Mouse (Mus musculus) erythroblast, embryonic 14.5 days (primary cell): ENCODE measurements at regions not wholly inside any gene's neighbourhood (a gene's known extent, or its start where the extent isn't known, plus 50 kb on each side); places are given as distances from the start of the nearest gene placed in this dataset.

Experiments used
- H3K27me3 ChIP-seq: 2 replicates; pipeline ENCODE4 v1.6.1; 2012; ENCODE audit warnings: inconsistent platforms; ENCODE audit not compliant: control insufficient read depth
- H3K36me3 ChIP-seq: 2 replicates; pipeline ENCODE4 v1.6.1; 2012; ENCODE audit warnings: mild to moderate bottlenecking, inconsistent platforms; ENCODE audit not compliant: control insufficient read depth
- H3K4me1 ChIP-seq: 2 replicates; pipeline ENCODE4 v1.6.1; 2012; ENCODE audit warnings: inconsistent platforms; ENCODE audit not compliant: control insufficient read depth
- H3K4me3 ChIP-seq: replicated peaks from 2 replicates; pipeline ENCODE3; 2012; ENCODE audit warnings: moderate library complexity, mild to moderate bottlenecking, inconsistent platforms
- H3K9me3 ChIP-seq: 2 replicates; pipeline ENCODE4 v1.6.1; 2012; ENCODE audit warnings: low read length, inconsistent platforms, mixed read lengths; ENCODE audit not compliant: control insufficient read depth
- GATA1 ChIP-seq: IDR thresholded peaks from 2 replicates; pipeline ENCODE4 v1.6.1; 2012; ENCODE audit warnings: low read length, inconsistent platforms, mixed read lengths
- TAL1 ChIP-seq: IDR thresholded peaks from 3 replicates; pipeline ENCODE4 v1.6.1; 2012; ENCODE audit warnings: low read length, inconsistent platforms, mixed read lengths

DNA sequence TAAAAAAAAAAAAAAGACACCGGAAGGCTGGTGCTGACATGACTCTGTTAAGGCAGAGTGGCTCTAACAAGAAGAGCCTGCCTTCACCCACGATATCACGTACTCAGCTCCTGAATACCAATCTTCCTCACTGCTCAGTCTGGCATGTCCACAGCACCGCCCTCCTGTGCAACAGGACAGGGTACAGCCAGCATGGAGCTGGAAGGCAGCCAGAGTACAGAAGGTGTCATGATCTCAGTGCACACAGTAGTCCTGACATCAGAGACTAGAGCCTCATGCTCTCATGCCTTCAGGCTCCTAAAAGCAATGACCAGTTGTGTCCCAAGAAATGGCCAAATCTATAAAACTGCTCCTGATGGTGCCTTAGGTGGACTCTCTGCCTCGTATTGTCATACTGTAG lies 229.7 kb upstream of the Zdhhc25 start:
- TF ChIP-seq GATA1: no peak
- no peak for TF ChIP-seq TAL1

DNA sequence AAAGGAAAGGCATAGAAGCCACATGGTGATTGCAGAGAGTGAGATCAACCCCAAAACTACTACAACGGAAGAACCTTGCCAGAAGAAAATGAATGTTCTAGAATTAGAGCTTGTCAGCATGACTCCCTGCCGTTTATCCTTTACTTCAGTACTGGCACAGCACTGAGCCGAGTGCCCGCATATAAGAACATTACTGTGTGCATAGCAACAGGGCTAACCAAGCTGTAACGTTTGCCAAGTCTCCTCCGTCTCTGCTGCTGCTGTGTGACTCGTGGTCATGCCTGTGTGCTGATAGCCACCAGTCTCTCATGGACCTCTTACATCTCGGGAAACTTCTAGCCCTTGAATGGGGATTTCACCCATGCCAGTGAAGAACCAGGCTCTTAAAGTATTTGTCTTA lies 228.1 kb upstream of the Zdhhc25 start:
- no peak for TF ChIP-seq GATA1
- TF ChIP-seq TAL1: no peak
- peaks cover 46% of the 10 kb centered on the region for H3K9me3 ChIP-seq
- H3K27me3 ChIP-seq: no peaks in the 10 kb centered on the region
- no peaks in the 10 kb centered on the region for H3K4me1 ChIP-seq
- no peak overlapping the region for H3K4me3 ChIP-seq
- no peaks in the 10 kb centered on the region for H3K36me3 ChIP-seq

More for the DNA sequence above, 229.7 kb upstream of the Zdhhc25 start:
- H3K27me3 ChIP-seq: no peaks in the 10 kb centered on the region
- H3K36me3 ChIP-seq: no peaks in the 10 kb centered on the region
- H3K9me3 ChIP-seq: peaks cover 36% of the 10 kb centered on the region
- H3K4me3 ChIP-seq: no peak overlapping the region
- H3K4me1 ChIP-seq: no peaks in the 10 kb centered on the region

DNA sequence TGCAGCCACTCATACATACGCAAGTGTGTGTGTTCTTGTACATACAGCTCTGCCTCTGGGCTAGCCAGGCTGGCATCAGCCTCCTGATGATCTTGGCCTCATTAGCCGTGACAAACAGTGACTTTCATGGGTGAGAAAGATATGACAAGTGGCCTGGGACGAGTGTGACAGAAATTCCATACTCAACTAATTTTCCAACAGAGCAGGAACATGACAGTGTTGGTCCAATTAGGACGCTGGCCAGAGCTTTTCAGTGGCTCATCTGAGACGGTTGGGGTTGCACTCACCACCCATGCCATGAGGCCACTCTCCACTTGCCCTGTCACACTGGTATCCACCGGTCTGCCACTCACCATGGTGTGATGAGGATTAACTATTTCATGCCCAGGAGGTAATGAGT lies 226.2 kb upstream of the Zdhhc25 start:
- Histone ChIP-seq H3K27me3 (no peaks in the 10 kb centered on the region), H3K36me3 (no peaks in the 10 kb centered on the region), H3K9me3 (peaks cover 50% of the 10 kb centered on the region), H3K4me3 (no peak overlapping the region), H3K4me1 (no peaks in the 10 kb centered on the region)
- no peak for TF ChIP-seq GATA1
- TF ChIP-seq TAL1: no peak

DNA sequence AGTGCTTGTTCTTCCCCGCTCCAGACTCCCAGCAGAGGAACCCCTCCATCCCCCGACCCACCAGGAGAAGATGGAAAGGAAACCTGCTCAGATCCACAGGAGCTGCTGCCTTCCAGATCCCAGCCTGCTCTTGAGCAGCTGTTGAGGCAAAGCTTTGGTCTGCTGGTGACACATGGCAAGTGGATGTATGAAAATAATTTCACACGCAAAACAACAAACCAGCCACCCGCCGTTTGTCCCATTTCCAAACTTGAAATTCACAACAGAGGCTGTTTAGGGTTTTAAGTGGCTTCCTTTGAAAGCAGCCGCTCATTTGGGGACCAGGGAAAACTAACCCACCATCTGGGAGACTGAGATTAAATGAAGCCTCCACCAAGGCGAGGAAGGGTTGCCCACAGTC lies 220.8 kb upstream of the Zdhhc25 start:
- no peak overlapping the region for H3K4me3 ChIP-seq
- H3K9me3 ChIP-seq: peaks cover 71% of the 10 kb centered on the region

DNA sequence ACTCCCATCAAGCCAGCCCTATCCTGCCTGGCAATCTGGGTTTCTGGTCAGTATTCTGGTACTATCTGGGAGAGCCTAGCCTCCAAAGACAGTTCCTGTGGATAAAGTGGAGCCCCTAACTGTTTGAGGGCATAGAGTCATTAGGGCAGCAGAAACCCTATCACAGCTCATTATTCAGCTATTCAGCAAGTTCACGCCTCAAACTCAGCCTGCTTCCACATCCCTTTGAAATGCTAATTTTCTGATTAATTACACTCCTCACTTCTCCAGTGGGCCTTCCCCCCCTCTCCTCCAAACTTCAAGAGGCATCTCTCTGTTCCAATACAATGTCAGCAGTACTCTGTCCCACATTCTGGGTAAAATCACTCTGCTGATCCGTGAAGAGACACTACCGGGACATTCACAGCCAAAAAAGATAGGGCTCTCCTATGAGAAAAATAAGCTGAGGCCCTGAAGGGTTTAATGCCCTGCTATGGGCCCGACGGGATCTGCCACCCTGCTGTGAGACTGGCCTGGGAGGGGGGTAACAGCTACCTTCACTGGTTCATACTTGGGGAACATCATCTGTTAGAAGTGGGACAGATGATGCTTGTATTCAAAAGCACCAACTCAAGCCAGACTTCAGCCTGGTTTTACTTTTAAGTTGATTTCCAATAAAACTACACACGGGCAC lies 220.0 kb upstream of the Zdhhc25 start:
- Histone ChIP-seq H3K27me3 (peaks cover 2% of the 10 kb centered on the region; the same call in 1 of the 2 replicates), H3K9me3 (peaks cover 71% of the 10 kb centered on the region)

More for the DNA sequence above, 220.8 kb upstream of the Zdhhc25 start:
- TF ChIP-seq GATA1 (no peak), TAL1 (no peak)
- H3K36me3 ChIP-seq: no peaks in the 10 kb centered on the region
- H3K4me1 ChIP-seq: no peaks in the 10 kb centered on the region
- H3K27me3 ChIP-seq: peaks cover 2% of the 10 kb centered on the region; the same call in 1 of the 2 replicates

DNA sequence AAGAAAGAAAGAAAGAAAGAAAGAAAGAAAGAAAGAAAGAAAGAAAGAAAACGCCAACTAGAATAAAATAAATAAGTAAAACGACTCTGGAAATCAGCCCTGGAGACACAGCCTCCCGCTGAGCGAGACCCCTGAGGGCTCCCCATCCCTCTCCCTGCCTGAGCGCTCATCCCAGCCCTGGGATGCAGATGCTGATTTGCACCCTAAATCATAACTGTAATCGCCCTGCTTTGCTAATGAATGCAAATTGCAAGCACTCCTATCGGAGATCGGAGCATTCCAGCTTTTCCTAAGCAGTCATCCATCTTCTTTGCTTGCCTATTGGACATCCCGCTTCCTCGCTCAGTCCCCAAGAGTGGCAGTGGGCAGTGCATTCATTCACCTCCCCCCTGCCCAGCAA lies 218.7 kb upstream of the Zdhhc25 start:
- Histone ChIP-seq H3K36me3 (no peaks in the 10 kb centered on the region), H3K4me3 (no peak overlapping the region), H3K4me1 (no peaks in the 10 kb centered on the region), H3K9me3 (peaks cover 68% of the 10 kb centered on the region), H3K27me3 (peaks cover 2% of the 10 kb centered on the region; the same call in 1 of the 2 replicates)
- no peak for TF ChIP-seq TAL1
- TF ChIP-seq GATA1: no peak

More for the DNA sequence above, 220.0 kb upstream of the Zdhhc25 start:
- Histone ChIP-seq H3K4me1 (no peaks in the 10 kb centered on the region), H3K36me3 (no peaks in the 10 kb centered on the region), H3K4me3 (no peak overlapping the region)
- TF ChIP-seq GATA1 (no peak), TAL1 (no peak)

DNA sequence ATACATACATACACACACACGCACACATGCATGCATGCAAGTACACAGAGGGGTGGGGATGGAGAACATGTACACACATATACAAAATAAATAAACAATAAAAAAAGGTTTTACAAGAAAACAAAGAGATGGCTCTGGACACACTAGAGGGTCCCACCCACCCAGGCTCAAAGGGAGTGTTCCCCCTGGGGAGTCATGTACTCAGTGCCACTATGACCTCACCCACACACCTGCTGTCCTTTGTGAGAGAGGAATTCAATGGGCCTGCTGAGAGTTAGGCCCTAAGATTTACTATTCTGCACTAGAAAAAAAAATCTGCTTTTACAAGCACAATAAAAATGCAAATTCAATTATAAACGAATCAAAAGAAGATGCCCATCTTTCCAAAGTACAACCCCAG lies 214.2 kb upstream of the Zdhhc25 start:
- TF ChIP-seq TAL1 (no peak), GATA1 (no peak)
- H3K36me3 ChIP-seq: no peaks in the 10 kb centered on the region

DNA sequence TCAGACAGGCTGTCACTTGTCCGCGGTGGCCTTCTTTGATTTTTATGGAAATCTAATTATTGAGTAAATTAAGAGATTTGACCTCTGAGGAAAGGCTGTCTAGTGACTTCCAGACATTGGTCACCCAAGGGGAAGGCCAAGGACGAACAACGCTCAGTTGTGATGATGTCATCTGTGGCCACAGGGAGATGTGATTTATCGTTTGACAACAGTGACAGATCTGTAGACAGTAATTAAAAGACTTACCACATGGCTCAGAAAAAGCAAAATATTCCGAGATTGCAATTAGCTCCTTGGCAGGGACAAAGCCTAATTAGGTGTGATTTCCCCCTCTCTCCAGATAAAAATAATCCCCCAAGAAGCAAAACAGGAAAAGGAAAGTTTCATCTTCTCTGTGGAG lies 213.4 kb upstream of the Zdhhc25 start:
- Histone ChIP-seq H3K4me3 (no peak overlapping the region), H3K9me3 (peaks cover 57% of the 10 kb centered on the region), H3K4me1 (no peaks in the 10 kb centered on the region), H3K27me3 (no peaks in the 10 kb centered on the region), H3K36me3 (no peaks in the 10 kb centered on the region)
- no peak for TF ChIP-seq TAL1
- no peak for TF ChIP-seq GATA1

More for the DNA sequence above, 214.2 kb upstream of the Zdhhc25 start:
- no peaks in the 10 kb centered on the region for H3K27me3 ChIP-seq
- no peaks in the 10 kb centered on the region for H3K4me1 ChIP-seq
- no peak overlapping the region for H3K4me3 ChIP-seq
- peaks cover 58% of the 10 kb centered on the region for H3K9me3 ChIP-seq

DNA sequence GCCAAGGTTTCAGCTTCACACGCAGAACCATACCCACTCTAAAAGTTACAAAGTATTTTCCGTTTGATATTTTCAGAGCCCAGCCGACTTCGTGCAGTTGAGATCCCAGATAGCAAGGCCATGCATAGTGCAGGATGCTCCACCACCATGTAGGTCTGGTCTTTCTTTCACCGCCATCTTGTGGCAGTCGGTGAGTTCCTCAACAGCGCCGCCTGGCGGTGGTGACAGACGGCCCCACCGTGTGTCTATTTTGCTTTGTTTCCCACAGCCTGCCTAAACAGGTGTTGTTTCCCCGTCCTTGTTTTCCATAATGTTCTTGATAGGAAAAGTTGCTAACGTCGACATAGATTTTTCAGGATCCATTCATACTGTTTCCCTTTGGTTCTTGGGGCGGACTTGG lies 208.3 kb upstream of the Zdhhc25 start:
- Histone ChIP-seq H3K36me3 (no peaks in the 10 kb centered on the region), H3K4me3 (no peak overlapping the region), H3K9me3 (peaks cover 48% of the 10 kb centered on the region), H3K4me1 (no peaks in the 10 kb centered on the region), H3K27me3 (no peaks in the 10 kb centered on the region)
- TF ChIP-seq TAL1 (no peak), GATA1 (no peak)

DNA sequence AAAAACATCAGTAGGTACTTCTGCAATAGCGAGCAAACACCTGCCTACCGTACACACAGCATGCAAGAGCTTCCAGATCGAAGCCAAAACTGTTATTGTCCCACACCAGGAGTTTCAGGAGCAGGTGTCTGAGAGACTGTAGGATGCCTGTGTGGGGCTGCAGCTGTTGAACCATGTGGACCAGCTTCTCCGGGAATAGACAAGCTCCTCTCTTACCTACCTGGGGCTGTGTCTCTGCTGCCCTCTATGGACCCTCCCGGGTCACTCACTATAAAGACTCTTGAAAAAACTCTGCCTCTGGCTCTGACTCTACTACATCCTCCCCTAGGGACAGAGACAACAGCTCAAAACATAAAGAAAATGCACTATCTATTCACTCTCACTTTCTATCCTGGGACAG lies 201.0 kb upstream of the Zdhhc25 start:
- H3K9me3 ChIP-seq: peaks cover 35% of the 10 kb centered on the region

More for the DNA sequence above, 201.0 kb upstream of the Zdhhc25 start:
- Histone ChIP-seq H3K27me3 (no peaks in the 10 kb centered on the region), H3K4me3 (no peak overlapping the region), H3K36me3 (no peaks in the 10 kb centered on the region), H3K4me1 (no peaks in the 10 kb centered on the region)
- TF ChIP-seq GATA1 (no peak), TAL1 (no peak)
